Mouse (Mus musculus) ES-Bruce4 (cell line): ENCODE measurements around the gene Slamf9. TPM values are rescaled to one million over a fixed set of nuclear protein-coding genes. Genes with fewer than 3 reads are reported as not detected.

ENCODE experiments used
- H3K27ac ChIP-seq: 2 replicates; pipeline ENCODE4 v1.5.1; 2012; ENCODE audit warnings: low read length, inconsistent platforms; ENCODE audit not compliant: insufficient read depth
- H3K27me3 ChIP-seq: 2 replicates; pipeline ENCODE4 v1.6.1; 2012; ENCODE audit warnings: mild to moderate bottlenecking, low read length, inconsistent platforms; ENCODE audit not compliant: control insufficient read depth, poor library complexity, insufficient read depth, severe bottlenecking
- H3K36me3 ChIP-seq: 2 replicates; pipeline ENCODE4 v1.6.1; 2012; ENCODE audit warnings: inconsistent platforms, mild to moderate bottlenecking, low read length, moderate library complexity; ENCODE audit not compliant: control insufficient read depth, poor library complexity, insufficient read depth, severe bottlenecking
- H3K4me1 ChIP-seq: one replicate; pipeline ENCODE4 v1.8.1; 2011; ENCODE audit warnings: low read length; ENCODE audit not compliant: control insufficient read depth, insufficient read depth
- H3K4me3 ChIP-seq: 2 replicates; pipeline ENCODE4 v1.5.1; 2011; ENCODE audit warnings: low read depth, mild to moderate bottlenecking, low read length
- H3K9ac ChIP-seq: 2 replicates; pipeline ENCODE4 v1.6.1; 2012; ENCODE audit warnings: low read depth, mild to moderate bottlenecking, inconsistent platforms; ENCODE audit not compliant: poor library complexity, severe bottlenecking
- H3K9me3 ChIP-seq: replicated peaks from 2 replicates; pipeline ENCODE4 v1.6.1; 2012; ENCODE audit warnings: mild to moderate bottlenecking, low read length, inconsistent platforms; ENCODE audit not compliant: control insufficient read depth, poor library complexity, insufficient read depth, severe bottlenecking
- CTCF ChIP-seq: IDR thresholded peaks from one replicate; pipeline ENCODE4 v1.8.1; 2011; ENCODE audit warnings: low read depth, low read length
- EP300 ChIP-seq: IDR thresholded peaks from 2 replicates; pipeline ENCODE4 v1.6.1; 2011; ENCODE audit warnings: low read depth, low read length; ENCODE audit not compliant: insufficient read depth
- POLR2A ChIP-seq: IDR thresholded peaks from one replicate; pipeline ENCODE4 v1.8.1; 2011; ENCODE audit warnings: low read length; ENCODE audit not compliant: insufficient read depth
- polyA plus RNA-seq: library from polyadenylated mRNA; stranded (reverse); fragments of >200 nt; gene quantifications from 2 replicates; pipeline ENCODE4 v1.2.4, GENCODE M21; 2011; ENCODE audit warnings: low read depth; ENCODE audit not compliant: missing spikeins, insufficient read depth, insufficient read length

Slamf9 gene
- polyA plus RNA-seq, 1 experiment = 0.46 TPM

- H3K9me3 ChIP-seq = no peaks in the 10 kb centered on the region
- no peak overlapping the region for H3K4me3 ChIP-seq
- no peak for TF ChIP-seq POLR2A
- no peak for TF ChIP-seq EP300
- no peak for TF ChIP-seq CTCF
- H3K9ac ChIP-seq = no peak overlapping the region
- H3K27ac ChIP-seq = no peak overlapping the region
- no peaks in the 10 kb centered on the region for H3K27me3 ChIP-seq
- peaks cover 2% of the 10 kb centered on the region for H3K4me1 ChIP-seq
- H3K36me3 ChIP-seq = no peaks in the 10 kb centered on the region; the same call in 1 of the 2 replicates
Observed at GRCm38 (mm10) chr1:172484236-172484635, 9.1 kb downstream of the Slamf9 start.

- Histone ChIP-seq H3K4me1 (peaks cover 2% of the 10 kb centered on the region), H3K36me3 (no peaks in the 10 kb centered on the region; the same call in 1 of the 2 replicates), H3K9me3 (no peaks in the 10 kb centered on the region), H3K9ac (no peak overlapping the region), H3K27me3 (no peaks in the 10 kb centered on the region), H3K27ac (no peak overlapping the region), H3K4me3 (no peak overlapping the region)
- TF ChIP-seq POLR2A = no peak
- TF ChIP-seq EP300 = no peak
- TF ChIP-seq CTCF = no peak
Observed at GRCm38 (mm10) chr1:172484671-172485070, 9.5 kb downstream of the Slamf9 start.

- no peak overlapping the region for H3K9ac ChIP-seq
Observed at GRCm38 (mm10) chr1:172485821-172486220, 10.7 kb downstream of the Slamf9 start.

DNA sequence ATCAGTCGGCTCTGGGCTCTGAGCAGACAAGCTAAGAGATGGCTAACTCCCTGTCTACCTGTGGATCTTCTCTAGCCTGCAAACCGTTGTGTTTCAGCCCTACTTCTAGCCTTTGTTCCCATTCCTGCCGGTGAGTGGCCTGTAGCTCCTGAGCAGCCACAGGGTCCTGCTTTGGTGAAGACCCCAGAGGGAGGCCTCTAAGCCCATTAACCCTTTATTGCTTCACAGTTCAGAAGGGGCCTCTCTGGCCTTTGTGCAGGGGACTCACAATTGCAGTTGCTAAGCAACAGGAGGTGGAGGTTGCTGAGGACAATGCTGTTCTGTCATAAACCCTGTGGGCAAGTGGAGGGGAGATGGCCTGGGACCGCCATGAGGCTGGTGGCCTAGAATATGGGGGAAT is 11.1 kb downstream of the Slamf9 start:
- Histone ChIP-seq H3K9ac (no peak overlapping the region), H3K36me3 (no peaks in the 10 kb centered on the region; the same call in 1 of the 2 replicates), H3K27ac (no peak overlapping the region), H3K9me3 (no peaks in the 10 kb centered on the region), H3K4me3 (no peak overlapping the region), H3K27me3 (no peaks in the 10 kb centered on the region), H3K4me1 (peaks cover 2% of the 10 kb centered on the region)
- TF ChIP-seq EP300 (no peak), CTCF (no peak), POLR2A (no peak)

More at GRCm38 (mm10) chr1:172485821-172486220, 10.7 kb downstream of the Slamf9 start:
- H3K36me3 ChIP-seq = no peaks in the 10 kb centered on the region; the same call in 1 of the 2 replicates
- peaks cover 2% of the 10 kb centered on the region for H3K4me1 ChIP-seq
- TF ChIP-seq POLR2A (no peak), EP300 (no peak), CTCF (no peak)
- no peaks in the 10 kb centered on the region for H3K9me3 ChIP-seq
- H3K27me3 ChIP-seq = no peaks in the 10 kb centered on the region
- H3K4me3 ChIP-seq = no peak overlapping the region
- no peak overlapping the region for H3K27ac ChIP-seq

GRCm38 (mm10) chr1:172486651-172487050 is 11.5 kb downstream of the Slamf9 start:
- H3K9ac ChIP-seq = no peak overlapping the region
- no peak overlapping the region for H3K27ac ChIP-seq
- no peaks in the 10 kb centered on the region for H3K9me3 ChIP-seq
- no peaks in the 10 kb centered on the region for H3K27me3 ChIP-seq
- peaks cover 2% of the 10 kb centered on the region for H3K4me1 ChIP-seq
- H3K36me3 ChIP-seq = no peaks in the 10 kb centered on the region; the same call in 1 of the 2 replicates
- TF ChIP-seq CTCF (no peak), EP300 (no peak)
- no peak overlapping the region for H3K4me3 ChIP-seq

- Histone ChIP-seq H3K9me3 (no peaks in the 10 kb centered on the region), H3K27ac (no peak overlapping the region), H3K4me1 (peaks cover 2% of the 10 kb centered on the region), H3K9ac (no peak overlapping the region), H3K36me3 (no peaks in the 10 kb centered on the region; the same call in 1 of the 2 replicates), H3K4me3 (no peak overlapping the region), H3K27me3 (no peaks in the 10 kb centered on the region)
- no peak for TF ChIP-seq EP300
- TF ChIP-seq POLR2A = no peak
- no peak for TF ChIP-seq CTCF
Observed at GRCm38 (mm10) chr1:172487859-172488258, 12.7 kb downstream of the Slamf9 start.
